Mouse (Mus musculus) thymus, adult 18-20 months (tissue): ENCODE data around the gene Fbxl21.

ENCODE experiments used
- DNase-seq, 2 experiments: peaks; one replicate each; pipeline ENCODE4 v3.0.0; 2022; ENCODE audit warnings: mixed read lengths in 2 of 2

Fbxl21 gene

GRCm38 (mm10) chr13:56522081-56522820, at the start of gene Fbxl21:
TSS of gene Fbxl21 (plus strand) at chr13:56522472.
- DNase-seq, result peak; percentile 83 to 86

- no peak for DNase-seq
Measured at GRCm38 (mm10) chr13:56472661-56473060, 49.6 kb upstream of the Fbxl21 start.

- peak in 1 of 2 experiments; percentile 19 for DNase-seq
Measured at GRCm38 (mm10) chr13:56475363-56475762, 46.9 kb upstream of the Fbxl21 start.

- peak; percentile 57 to 70 for DNase-seq
Measured at GRCm38 (mm10) chr13:56476790-56477189, 45.5 kb upstream of the Fbxl21 start.

GRCm38 (mm10) chr13:56477271-56477670, 45.0 kb upstream of the Fbxl21 start:
- no peak for DNase-seq

- DNase-seq, result no peak
Measured at GRCm38 (mm10) chr13:56478027-56478426, 44.2 kb upstream of the Fbxl21 start.

GRCm38 (mm10) chr13:56482146-56482545, 40.1 kb upstream of the Fbxl21 start, which contains the start of gene Il9:
TSS of gene Il9 (minus strand) at chr13:56482246.
- DNase-seq, result no peak

- no peak for DNase-seq
Measured at GRCm38 (mm10) chr13:56488012-56488411, 34.3 kb upstream of the Fbxl21 start.

- DNase-seq, result no peak
Measured at GRCm38 (mm10) chr13:56494440-56494839, 27.8 kb upstream of the Fbxl21 start.

GRCm38 (mm10) chr13:56500132-56500531, 22.1 kb upstream of the Fbxl21 start:
- no peak for DNase-seq

GRCm38 (mm10) chr13:56500636-56501035, 21.6 kb upstream of the Fbxl21 start:
- DNase-seq, result no peak

GRCm38 (mm10) chr13:56501866-56502420, 20.3 kb upstream of the Fbxl21 start:
- no peak for DNase-seq

GRCm38 (mm10) chr13:56506871-56507496, 15.3 kb upstream of the Fbxl21 start:
- peak; percentile 5 to 24 for DNase-seq

- no peak for DNase-seq
Measured at GRCm38 (mm10) chr13:56509796-56510195, 12.5 kb upstream of the Fbxl21 start.

- no peak for DNase-seq
Measured at GRCm38 (mm10) chr13:56513595-56513994, 8.7 kb upstream of the Fbxl21 start.

- no peak for DNase-seq
Measured at GRCm38 (mm10) chr13:56516311-56516710, 6.0 kb upstream of the Fbxl21 start.

- DNase-seq, result no peak
Measured at GRCm38 (mm10) chr13:56516816-56517215, 5.5 kb upstream of the Fbxl21 start.

- no peak for DNase-seq
Measured at GRCm38 (mm10) chr13:56522821-56523167, 522 bp downstream of the Fbxl21 start.

GRCm38 (mm10) chr13:56526871-56527270, 4.6 kb downstream of the Fbxl21 start:
- DNase-seq, result no peak

GRCm38 (mm10) chr13:56527846-56528245, 5.6 kb downstream of the Fbxl21 start:
- no peak for DNase-seq

- DNase-seq, result no peak
Measured at GRCm38 (mm10) chr13:56528281-56528680, 6.0 kb downstream of the Fbxl21 start.

- DNase-seq, result no peak
Measured at GRCm38 (mm10) chr13:56529031-56529430, 6.8 kb downstream of the Fbxl21 start.

- no peak for DNase-seq
Measured at GRCm38 (mm10) chr13:56529685-56530084, 7.4 kb downstream of the Fbxl21 start.

GRCm38 (mm10) chr13:56534931-56535330, 12.7 kb downstream of the Fbxl21 start:
- no peak for DNase-seq
